Mouse (Mus musculus) cortical plate, adult 2 months (tissue): Measurements from ENCODE around the gene F3. TPM values are rescaled to one million over a fixed set of nuclear protein-coding genes. Genes with fewer than 3 reads are reported as not detected.

Source experiments
- H3K27ac ChIP-seq: fragments of 200-500 bp; 2 replicates; pipeline ENCODE4 v1.5.1; 2012; ENCODE audit warnings: low read length, control low read depth, inconsistent platforms; ENCODE audit not compliant: insufficient read depth
- H3K4me1 ChIP-seq: fragments of 200-500 bp; 2 replicates; pipeline ENCODE4 v1.6.1; 2011; ENCODE audit warnings: low read length; ENCODE audit not compliant: control insufficient read depth, insufficient read depth
- H3K4me3 ChIP-seq: fragments of 200-500 bp; 2 replicates; pipeline ENCODE4 v1.5.1; 2011; ENCODE audit warnings: mild to moderate bottlenecking, low read length, control low read depth; ENCODE audit not compliant: insufficient read depth
- CTCF ChIP-seq: fragments of 200-500 bp; IDR thresholded peaks from 2 replicates; pipeline ENCODE4 v1.5.1; 2011; ENCODE audit warnings: mild to moderate bottlenecking, control low read depth, low read length; ENCODE audit not compliant: insufficient read depth; ENCODE audit errors: extremely low read depth
- POLR2A ChIP-seq: fragments of 200-500 bp; IDR thresholded peaks from 2 replicates; pipeline ENCODE4 v1.6.1; 2011; ENCODE audit warnings: mild to moderate bottlenecking, low read length, control low read depth; ENCODE audit not compliant: insufficient read depth; ENCODE audit errors: extremely low read depth
- polyA plus RNA-seq: library from polyadenylated mRNA; depleted of rRNA; stranded (reverse); fragments of >200 nt; gene quantifications from 2 replicates; pipeline ENCODE4 v1.2.3, GENCODE M21; 2012

F3 gene
- polyA plus RNA-seq, 1 experiment: 88.6 TPM

DNA sequence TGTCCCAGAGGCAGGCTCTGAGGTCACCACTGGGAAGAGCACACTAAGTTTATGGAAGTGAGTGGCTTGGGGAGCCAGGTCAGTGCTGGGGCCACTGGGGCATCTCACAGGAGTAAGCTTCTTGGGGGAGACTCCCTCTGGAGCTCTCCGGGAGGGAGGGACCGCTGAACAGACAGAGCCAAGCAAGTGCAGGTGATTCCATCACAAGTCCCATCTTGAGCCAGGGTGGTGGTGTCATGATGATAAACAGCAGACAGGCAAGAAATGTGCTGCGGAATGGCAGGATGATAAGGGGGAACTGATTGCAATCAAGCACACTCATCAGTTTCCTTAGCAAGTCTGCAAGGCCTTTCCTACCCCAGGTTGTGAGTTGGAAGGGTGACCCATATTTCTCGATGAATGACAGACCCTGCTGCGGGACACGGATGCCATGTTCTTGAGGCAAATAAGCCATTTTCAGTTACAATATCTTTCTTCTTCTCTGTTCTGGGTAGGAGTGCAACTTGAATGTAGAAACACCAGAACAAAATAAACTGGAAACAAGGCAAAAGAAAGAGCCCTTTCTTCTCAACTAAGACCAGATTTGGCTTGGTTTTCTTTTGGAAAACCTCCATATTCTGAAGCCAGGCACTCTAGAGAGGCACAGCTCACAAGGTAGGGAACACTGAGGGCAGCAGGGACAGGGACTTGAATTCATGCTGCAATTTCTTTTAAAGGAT is 7.4 kb upstream of the F3 start:
- TF ChIP-seq POLR2A (no peak), CTCF (no peak)
- peak overlapping the region; percentile 58 for H3K27ac ChIP-seq
- peaks cover under 1% of the 10 kb centered on the region for H3K4me1 ChIP-seq

DNA sequence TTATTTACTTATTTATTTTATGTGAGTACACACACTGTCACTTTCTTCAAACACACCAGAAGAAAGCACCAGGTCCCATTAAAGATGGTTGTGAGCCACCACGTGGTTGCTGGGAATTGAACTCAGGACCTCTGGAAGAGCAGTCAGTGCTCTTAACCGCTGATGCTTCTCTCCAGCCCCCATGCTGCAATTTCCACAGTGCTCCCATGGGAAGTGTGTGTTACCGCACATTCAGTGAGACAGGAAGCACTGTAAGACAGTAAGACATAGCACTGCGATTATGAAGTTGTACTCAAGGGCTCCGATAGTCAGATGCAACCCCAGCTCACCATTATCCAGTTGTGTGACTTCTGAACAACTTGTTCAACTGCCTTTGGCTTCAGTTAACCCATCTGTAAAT is 6.9 kb upstream of the F3 start:
- TF ChIP-seq POLR2A: no peak
- no peak for TF ChIP-seq CTCF
- Histone ChIP-seq H3K4me3 (no peak overlapping the region), H3K4me1 (no peaks in the 10 kb centered on the region; the same call in 1 of the 2 replicates), H3K27ac (peak overlapping the region; percentile 36; the same call in 1 of the 2 replicates)

More for the DNA sequence above, 7.4 kb upstream of the F3 start:
- no peak overlapping the region for H3K4me3 ChIP-seq

DNA sequence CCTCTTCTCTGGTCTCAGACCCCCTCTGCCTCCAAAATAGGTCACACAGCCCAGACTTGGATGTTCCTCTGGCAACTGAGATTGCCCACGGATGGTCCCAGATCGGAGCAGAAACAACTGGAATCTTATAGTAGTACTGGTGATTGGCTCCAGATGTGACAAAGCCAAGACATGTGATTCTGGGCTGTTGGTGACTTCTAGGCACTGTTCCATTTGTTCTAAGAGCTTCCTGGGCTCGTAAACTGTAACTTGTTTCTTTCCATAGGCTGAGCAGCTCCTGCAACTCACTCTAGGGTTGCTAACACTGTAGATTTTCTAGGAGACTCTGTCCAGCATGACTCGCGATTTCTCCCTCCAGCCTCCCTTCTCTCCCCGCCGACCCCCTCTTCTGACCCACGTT is 4.7 kb upstream of the F3 start:
- no peak for TF ChIP-seq CTCF
- no peak for TF ChIP-seq POLR2A
- Histone ChIP-seq H3K27ac (no peak overlapping the region), H3K4me3 (no peak overlapping the region), H3K4me1 (no peaks in the 10 kb centered on the region; the same call in 1 of the 2 replicates)

DNA sequence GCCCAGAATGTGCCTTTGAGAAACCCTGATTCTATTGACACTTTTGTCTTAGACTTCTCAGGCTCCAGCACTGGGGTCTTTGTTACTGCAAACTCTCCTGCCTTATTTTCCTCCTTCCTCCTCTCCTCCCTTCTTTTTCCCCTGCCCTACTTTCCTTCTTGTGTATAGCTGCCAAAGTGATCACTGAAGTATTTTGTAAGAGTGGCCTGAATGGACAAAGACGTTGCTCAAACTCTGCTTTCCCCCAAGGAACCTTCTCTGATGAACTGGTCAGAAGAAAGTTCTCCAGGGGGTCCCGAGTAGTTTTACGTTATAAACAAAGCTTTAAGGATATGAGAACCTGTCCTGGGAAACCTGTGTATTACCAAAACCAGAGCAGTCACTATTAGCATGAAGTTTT is 3.6 kb upstream of the F3 start:
- Histone ChIP-seq H3K4me1 (peaks cover 1% of the 10 kb centered on the region; the same call in 1 of the 2 replicates), H3K4me3 (no peak overlapping the region), H3K27ac (no peak overlapping the region; the same call in 1 of the 2 replicates)
- TF ChIP-seq CTCF (no peak), POLR2A (no peak)

GRCm38 (mm10) chr3:121720801-121721690 is 2.3 kb upstream of the F3 start:
- Histone ChIP-seq H3K27ac (peak overlapping the region; percentile 57), H3K4me3 (no peak overlapping the region), H3K4me1 (0 out of 2 replicates have a peak, but pooled peaks cover 1% of the 10 kb centered on the region)
- TF ChIP-seq POLR2A (no peak), CTCF (no peak)

- H3K27ac ChIP-seq: peak overlapping the region; percentile 57
- TF ChIP-seq POLR2A (no peak), CTCF (no peak)
- H3K4me3 ChIP-seq: no peak overlapping the region
- H3K4me1 ChIP-seq: 0 out of 2 replicates have a peak, but pooled peaks cover 1% of the 10 kb centered on the region
Measured at GRCm38 (mm10) chr3:121721691-121722070, 1.7 kb upstream of the F3 start.

DNA sequence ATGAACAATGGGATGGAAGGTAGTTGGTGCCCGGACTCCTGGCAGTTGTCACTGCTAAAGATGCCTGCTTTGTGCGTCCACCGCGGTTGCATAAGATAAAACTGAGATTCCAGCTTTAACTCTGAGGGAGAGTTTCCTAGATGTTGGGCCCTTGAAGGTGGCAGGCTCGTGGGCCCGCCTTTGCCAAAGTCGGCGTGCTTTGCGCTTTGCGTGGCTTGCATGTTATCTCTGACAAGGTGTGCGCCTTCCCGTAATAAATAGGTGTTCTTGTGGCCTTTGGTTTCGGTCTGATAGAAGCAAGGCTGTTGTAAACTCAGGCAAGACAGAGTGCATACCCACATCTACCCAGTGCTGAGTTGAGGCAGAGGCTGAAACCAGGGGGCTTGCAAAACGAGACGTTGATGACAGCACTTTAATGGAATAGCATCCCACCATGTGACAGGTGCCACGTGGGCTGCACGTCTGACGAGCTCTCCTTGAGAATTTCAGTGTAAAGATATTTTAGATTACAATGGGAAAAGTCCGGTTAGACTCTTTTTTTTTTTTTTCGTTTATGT is 709 bp downstream of the F3 start:
- 0 out of 2 replicates have a peak, but pooled peaks have one; percentile 11 for TF ChIP-seq POLR2A
- TF ChIP-seq CTCF: no peak
- H3K4me3 ChIP-seq: peak overlapping the region; percentile 72
- H3K27ac ChIP-seq: peak overlapping the region; percentile 11
- H3K4me1 ChIP-seq: 0 out of 2 replicates have a peak, but pooled peaks cover 1% of the 10 kb centered on the region

DNA sequence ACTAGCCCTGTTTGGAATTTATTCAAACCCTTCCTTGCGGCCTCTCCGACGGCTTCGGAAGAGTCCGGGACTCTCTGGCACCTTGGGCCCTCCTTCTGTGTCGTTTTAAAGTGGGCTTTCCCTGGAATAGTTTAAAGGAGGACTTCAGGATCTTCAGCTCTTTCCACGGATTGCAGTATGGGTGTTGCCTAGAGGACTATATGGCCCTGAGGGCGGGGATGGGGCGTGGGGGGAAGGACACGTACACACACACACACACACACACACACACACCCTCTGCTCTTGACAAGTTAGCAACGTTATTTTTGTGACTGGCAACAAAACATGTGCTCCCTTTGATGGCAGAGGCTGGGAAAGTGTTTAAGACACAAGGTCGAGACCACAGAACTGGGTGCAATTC is 1.2 kb downstream of the F3 start:
- Histone ChIP-seq H3K4me3 (peak overlapping the region; percentile 72), H3K27ac (no peak overlapping the region), H3K4me1 (0 out of 2 replicates have a peak, but pooled peaks cover 1% of the 10 kb centered on the region)
- TF ChIP-seq POLR2A (no peak), CTCF (no peak)

DNA sequence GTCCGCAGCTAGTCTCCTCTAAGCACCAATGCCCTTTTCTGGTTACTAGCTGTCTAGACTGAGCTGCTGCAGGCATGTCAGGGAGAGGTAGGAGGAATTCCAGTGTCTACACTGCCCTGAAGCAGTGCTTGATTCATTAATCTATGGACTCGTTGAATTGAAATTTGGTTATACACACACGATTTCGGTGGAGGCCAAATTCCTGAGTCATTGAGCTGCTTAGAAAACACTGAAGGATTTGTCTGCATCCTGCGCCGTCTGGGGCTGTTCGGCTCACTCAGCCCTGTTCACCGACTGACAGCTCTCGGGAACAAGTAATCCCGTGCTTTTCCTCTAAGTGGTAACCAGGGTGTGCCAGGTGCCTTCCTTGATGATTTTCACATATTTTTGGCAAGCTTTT is 2.3 kb downstream of the F3 start:
- Histone ChIP-seq H3K4me3 (peak overlapping the region; percentile 72), H3K27ac (no peak overlapping the region)

More for the DNA sequence above, 2.3 kb downstream of the F3 start:
- H3K4me1 ChIP-seq: 0 out of 2 replicates have a peak, but pooled peaks cover 1% of the 10 kb centered on the region
- TF ChIP-seq CTCF: no peak
- TF ChIP-seq POLR2A: no peak
